Mouse (Mus musculus) gastrocnemius, adult 18-20 months (tissue): ENCODE measurements around the gene Ctdnep1. TPM values are rescaled to one million over a fixed set of nuclear protein-coding genes. Genes with fewer than 3 reads are reported as not detected.
"Not testable (repeated sequence)": the region's sequence is repeated elsewhere in the genome, so short reads cannot be mapped to it uniquely, and the experiment has no call there.

Experiments used
- DNase-seq: peaks from one replicate; pipeline ENCODE4 v3.0.0; 2021; ENCODE audit warnings: low spot score
- total RNA-seq, 2 experiments: library from RNA; stranded (reverse); gene quantifications; 2 replicates each; pipeline ENCODE4 v1.2.3; 2021

Ctdnep1 gene
- total RNA-seq, 2 experiments from 2014 or later = 222 to 237 TPM

DNA sequence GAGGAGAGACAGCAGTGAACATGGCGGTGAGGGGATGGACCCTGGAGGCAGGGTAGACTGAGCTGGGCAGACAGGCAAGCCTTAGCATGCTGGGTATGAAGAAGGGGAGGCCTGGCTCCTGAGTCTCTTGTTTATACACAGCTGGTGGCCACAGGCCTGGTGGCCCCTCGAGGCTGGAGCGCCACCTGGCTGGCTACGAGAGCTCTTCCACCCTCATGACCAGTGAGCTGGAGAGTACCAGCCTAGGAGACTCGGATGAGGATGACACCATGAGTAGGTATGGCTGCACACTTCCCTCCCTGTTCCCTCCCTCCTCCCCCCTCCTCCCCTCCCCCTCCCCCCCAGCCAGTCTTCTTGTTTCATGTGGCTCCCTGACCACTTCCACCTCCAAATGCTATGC is 24.6 kb downstream of the Ctdnep1 start:
- DNase-seq = no peak

GRCm38 (mm10) chr11:70010033-70010432 is 29.1 kb downstream of the Ctdnep1 start:
- no peak for DNase-seq

DNA sequence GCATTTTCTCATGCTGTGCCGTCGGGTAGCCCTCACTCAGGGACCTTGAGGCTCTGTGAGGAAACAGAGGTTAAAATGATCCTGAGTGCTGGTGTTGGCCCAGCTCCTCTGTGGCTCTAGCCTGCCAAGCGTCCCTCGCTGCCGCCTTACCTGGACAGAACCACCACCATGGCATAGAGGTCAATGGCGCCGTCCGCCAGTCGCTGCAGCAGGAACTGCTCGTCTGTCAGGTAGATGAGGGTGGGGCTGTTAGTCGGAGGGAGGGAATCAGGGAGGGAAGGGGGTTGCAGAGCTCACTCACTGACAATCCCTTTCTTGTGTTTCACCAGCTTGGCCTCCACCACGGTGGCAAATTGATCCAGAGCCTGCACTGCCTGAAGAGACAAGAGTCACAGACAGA is 29.6 kb downstream of the Ctdnep1 start:
- DNase-seq = no peak

GRCm38 (mm10) chr11:70010961-70011360 is 30.0 kb downstream of the Ctdnep1 start:
- DNase-seq = no peak

DNA sequence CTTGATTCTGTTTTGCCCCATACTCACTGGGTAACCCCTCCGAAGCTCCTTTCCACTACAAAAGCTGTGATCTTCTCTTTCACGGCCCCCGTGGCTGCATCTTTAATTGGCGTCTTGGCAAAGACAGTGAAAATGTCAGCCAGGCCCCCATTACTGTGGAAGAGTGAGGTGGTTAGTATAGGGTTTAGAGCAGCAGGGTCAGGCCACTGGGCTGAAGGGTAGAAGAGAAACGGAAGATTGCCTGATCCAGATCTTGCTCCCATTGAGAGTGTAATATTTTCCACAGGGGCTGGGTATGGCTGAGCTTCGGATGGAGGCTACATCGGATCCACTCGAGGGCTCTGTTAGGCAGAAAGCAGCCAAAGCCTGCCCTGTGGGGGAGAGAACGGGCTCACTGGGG is 32.0 kb downstream of the Ctdnep1 start:
- no peak for DNase-seq

GRCm38 (mm10) chr11:70013408-70013807 is 32.5 kb downstream of the Ctdnep1 start:
- DNase-seq = no peak

DNA sequence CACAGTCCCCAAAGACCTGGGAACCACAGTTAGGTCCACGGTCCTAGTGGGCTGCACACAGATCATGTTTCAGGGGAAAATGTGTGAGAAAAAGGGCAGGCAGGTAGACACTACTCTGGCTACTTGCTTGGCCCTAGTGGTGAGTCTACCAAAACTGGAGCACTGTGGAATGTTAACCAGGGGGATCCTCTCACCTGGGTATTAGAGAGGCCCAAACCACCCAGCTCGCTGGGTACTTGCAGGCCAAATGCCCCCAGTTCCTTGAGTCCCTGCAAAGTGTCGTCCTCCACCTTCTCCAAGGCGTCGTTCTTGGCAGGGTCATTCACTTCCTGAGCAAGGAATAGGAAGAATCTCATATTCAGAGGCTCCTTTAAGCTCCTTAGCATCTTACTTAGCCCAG is 33.1 kb downstream of the Ctdnep1 start:
- no peak for DNase-seq

DNA sequence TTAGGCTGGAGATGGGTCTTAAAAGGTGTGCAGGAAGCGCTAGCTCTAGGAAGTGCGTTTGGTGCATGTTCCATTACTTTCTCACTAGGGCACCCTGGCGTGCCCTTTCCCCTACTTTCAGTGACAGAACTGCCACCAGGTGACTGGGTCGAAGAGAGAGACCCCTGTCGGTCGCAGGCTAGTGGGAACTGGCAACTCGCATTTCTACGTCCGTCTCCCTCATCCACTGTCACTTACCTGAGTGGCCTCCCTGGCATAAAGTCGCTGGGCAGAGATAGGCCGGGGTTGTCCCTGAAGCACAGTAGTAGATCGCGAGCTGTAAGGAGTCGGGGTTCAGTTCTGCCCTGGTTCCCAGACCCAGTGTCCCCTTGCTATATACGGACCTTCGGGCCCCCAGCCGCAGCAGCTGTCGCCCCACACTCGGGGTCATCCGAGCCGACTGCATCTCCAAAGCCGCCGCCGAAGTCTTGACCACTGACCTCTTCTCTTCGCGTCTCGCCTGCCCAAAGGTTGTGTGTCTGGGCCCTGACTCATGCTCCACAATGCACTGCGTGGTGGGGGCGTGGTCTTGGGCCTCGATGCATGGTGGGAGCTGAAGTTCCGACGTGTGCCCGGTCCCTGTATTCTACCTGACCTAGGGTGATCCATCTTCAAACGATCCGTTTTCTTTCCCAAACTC is 34.1 kb downstream of the Ctdnep1 start, which contains the start of gene Acadvl:
Gene Acadvl, minus strand, starts transcription at position 532 of the 679 bp plus-strand sequence.
- peak; percentile 92 for DNase-seq

DNA sequence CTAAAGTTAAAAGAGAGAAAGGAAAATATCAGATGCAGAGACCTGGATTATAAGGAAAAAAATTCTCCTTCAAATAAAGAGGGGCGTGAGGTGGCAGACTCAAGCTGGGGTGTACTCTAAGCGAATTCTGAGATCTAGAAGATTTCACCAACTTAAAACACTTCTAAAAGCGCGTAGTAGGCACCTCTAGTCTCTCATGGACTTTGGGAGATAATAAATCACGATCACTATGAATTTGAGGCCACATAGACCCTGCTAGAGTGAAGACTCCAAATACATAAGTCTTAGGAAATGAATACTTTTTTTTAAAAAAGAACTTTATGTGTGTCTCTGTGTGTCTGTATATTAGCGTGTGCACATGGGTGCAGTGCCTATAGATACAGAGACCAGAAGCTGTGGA is 34.7 kb downstream of the Ctdnep1 start:
- no peak for DNase-seq

DNA sequence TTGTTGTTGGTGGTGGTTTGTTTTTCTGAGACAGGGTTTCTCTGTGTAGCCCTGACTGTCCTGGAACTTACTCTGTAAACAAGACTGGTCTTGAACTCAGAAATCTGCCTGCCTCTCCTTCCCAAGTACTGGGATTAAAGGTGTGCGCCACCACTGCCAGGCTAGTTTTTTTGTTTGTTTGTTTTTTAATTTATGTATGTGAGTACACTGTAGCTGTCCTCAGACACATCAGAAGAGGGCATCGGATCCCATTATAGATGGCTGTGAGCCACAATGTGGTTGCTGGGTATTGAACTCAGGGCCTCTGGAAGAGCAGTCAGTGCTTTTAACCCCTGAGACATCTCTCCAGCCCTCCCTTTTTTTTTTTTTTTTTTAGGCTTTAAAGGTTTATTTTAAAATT is 35.2 kb downstream of the Ctdnep1 start:
- not testable (repeated sequence) for DNase-seq

DNA sequence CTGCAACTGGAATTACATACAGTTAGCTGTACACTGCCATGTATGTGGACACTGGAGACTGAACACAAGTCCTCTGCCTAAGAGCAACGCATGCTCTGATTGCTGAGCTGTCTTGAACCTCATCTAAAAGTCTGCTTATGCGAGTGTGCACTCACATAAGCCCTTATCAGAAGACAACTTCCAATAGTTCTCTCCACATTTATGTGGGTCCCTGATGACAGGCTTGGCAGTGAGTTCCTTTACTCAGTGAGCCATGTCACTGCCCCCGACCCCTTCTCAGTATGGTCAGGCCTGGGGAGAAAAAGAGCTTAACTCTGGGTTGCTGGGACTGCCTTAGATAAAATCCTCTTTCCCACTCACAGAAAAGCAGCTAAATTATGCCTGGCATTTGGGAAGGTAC is 35.7 kb downstream of the Ctdnep1 start, which contains the start of gene Dlg4:
Gene Dlg4, plus strand, starts transcription at position 274 of the 400 bp plus-strand sequence.
- no peak for DNase-seq

- DNase-seq = no peak
Observed at GRCm38 (mm10) chr11:70017199-70017767, 36.3 kb downstream of the Ctdnep1 start.

DNA sequence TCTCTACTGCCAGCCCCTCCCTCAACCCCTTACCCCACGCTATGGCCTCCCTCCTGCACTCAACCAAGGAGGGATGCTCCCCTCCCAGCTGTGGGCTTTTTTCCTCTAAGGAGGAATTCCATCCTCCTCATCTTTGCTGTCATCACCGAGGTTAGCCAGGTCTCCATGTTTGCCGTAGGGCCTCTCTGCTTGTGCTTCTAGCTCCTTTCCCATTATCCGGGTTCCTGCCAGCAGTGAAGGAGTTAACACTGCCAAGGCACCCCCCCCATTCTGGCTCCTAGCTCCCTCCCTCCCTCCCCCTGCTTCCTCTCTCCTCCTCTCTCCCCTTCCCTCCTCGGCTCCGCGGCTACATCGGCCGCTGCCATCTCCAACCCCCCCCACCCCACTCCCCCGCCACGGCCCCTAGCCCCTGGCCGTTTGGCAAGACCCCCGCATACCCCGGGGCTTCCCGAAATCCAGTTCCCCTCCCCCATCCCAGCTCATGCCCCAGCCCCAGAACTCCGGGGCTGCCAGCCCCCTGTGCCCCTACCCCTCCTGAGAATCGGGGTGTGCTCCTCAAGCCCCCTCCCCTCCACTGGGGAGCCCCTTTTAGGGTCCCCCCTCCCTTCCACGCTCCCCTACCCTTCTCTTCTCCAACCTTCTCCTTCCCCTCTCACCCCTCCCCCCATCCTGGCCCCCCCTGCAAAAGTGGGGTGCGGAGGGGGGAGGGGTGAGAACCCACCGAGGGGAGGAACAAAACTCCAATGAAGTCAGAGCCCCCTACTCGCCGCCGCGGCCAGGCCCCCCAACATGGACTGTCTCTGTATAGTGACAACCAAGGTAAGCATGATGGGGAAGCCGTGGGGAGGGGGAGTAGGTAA is 37.4 kb downstream of the Ctdnep1 start:
- DNase-seq = no peak

- DNase-seq = no peak
Observed at GRCm38 (mm10) chr11:70019495-70020021, 38.6 kb downstream of the Ctdnep1 start.

- DNase-seq = no peak
Observed at GRCm38 (mm10) chr11:70020022-70020631, 39.2 kb downstream of the Ctdnep1 start.

DNA sequence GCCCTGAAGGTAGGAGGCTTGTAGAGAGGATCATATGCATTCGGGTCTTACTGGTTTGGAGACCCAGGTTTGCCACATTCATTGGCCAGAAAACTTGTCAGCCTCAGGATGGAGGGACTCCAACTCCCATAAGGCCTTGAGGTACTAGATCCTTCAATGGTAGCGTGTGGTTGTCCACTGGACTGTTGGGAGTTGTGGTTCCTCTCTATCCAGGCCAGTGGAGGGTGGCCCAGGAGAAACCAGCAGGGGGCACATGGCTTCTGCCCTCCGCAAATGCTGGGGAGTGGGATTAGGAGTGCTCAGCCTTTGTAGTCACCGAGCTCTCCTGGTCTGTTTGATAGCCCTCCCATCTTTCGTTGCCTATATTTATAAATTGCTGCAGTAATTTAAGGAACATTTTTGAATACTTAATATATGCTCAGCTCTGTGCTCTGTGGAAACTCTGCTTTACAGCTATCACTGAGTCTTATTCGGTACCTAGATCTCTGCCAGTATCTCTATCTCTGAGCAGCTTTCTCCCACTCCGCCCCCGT is 39.8 kb downstream of the Ctdnep1 start:
- DNase-seq = peak; percentile 87

GRCm38 (mm10) chr11:70021264-70022132 is 40.5 kb downstream of the Ctdnep1 start:
- peak; percentile 99 for DNase-seq

DNA sequence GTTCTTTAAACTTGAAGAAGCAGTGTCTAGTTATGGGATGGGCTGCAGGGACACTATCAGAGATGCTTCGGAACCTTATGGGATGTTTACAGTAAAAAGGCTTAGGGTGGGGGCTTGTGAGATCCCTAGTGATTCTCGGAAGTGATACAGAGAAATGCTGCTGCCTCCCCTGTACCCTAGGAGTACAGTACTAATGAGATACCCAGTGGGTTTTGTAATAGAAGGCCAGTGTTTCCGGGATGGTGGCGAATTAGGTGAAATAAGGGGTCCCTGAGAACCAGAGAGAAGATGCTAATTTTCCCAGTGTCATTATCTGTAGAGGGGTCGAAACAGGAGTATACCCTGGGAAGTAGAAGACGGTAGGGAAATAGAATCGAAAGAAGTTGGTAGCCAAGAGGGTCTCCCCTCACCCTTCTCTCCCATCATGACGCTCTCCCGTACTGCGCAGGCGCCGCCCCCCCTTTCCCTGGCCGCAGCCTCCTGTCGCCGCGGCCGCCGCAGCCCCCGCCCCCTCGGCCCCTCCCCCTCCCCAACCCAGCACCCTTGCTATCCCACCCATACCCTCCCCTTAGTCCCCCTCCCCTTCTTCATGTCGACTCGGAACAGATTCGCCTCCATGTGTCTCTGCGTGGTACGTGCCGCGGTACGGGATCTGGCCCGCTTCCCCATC is 42.7 kb downstream of the Ctdnep1 start:
- DNase-seq = no peak

GRCm38 (mm10) chr11:70024151-70024514 is 43.2 kb downstream of the Ctdnep1 start:
- DNase-seq = no peak

GRCm38 (mm10) chr11:70026689-70027088 is 45.7 kb downstream of the Ctdnep1 start:
- peak; percentile 53 for DNase-seq
